Mouse (Mus musculus) stomach, embryonic 16.5 days (tissue): ENCODE results near the gene Bud31. TPM values are rescaled to one million over a fixed set of nuclear protein-coding genes. Genes with fewer than 3 reads are reported as not detected.

Experiments
- ATAC-seq: fragments of 200-750 bp; cut with Nextera tagmentation; 2 replicates; pipeline ENCODE4 v1.8.0; 2017; ENCODE audit warnings: moderate number of reproducible peaks, moderate TSS enrichment; ENCODE audit not compliant: insufficient read depth, low FRiP score
- H3K27ac ChIP-seq: fragments of 300-500 bp; sonication (generic); 2 replicates; pipeline ENCODE4 v1.5.1; 2014; ENCODE audit warnings: low read length
- H3K27me3 ChIP-seq: fragments of 300-500 bp; sonication (generic); 2 replicates; pipeline ENCODE4 v1.6.1; 2014; ENCODE audit warnings: low read length, control low read depth, mixed read lengths; ENCODE audit not compliant: control insufficient read depth, insufficient read depth
- H3K36me3 ChIP-seq: fragments of 300-500 bp; sonication (generic); 2 replicates; pipeline ENCODE4 v1.6.1; 2014; ENCODE audit warnings: low read length; ENCODE audit not compliant: control insufficient read depth, insufficient read depth
- H3K4me1 ChIP-seq: fragments of 300-500 bp; sonication (generic); 2 replicates; pipeline ENCODE4 v1.6.1; 2014; ENCODE audit warnings: low read length, control low read depth, mixed read lengths; ENCODE audit not compliant: control insufficient read depth, insufficient read depth
- H3K4me2 ChIP-seq: fragments of 300-500 bp; sonication (generic); 2 replicates; pipeline ENCODE4 v1.6.1; 2014; ENCODE audit warnings: low read depth, low read length, mixed read lengths
- H3K4me3 ChIP-seq: fragments of 300-500 bp; sonication (generic); replicated peaks from 2 replicates; pipeline ENCODE4 v1.5.1; 2014; ENCODE audit warnings: mild to moderate bottlenecking, low read length
- H3K9ac ChIP-seq: fragments of 300-500 bp; sonication (generic); 2 replicates; pipeline ENCODE4 v1.6.1; 2014; ENCODE audit warnings: low read length
- H3K9me3 ChIP-seq: fragments of 300-500 bp; sonication (generic); replicated peaks from 2 replicates; pipeline ENCODE4 v1.6.1; 2016; ENCODE audit warnings: low read length, control low read depth; ENCODE audit not compliant: control insufficient read depth
- WGBS: fragments of 180-500 bp; shearing (Covaris S2); extraction: QIAGEN DNeasy Blood & Tissue Kit; methylation state at CpG from one replicate; pipeline ENCODE4 v1.1.7; 2014; 5-methylcytosine and 5-hydroxymethylcytosine counted together
- polyA plus RNA-seq: library from polyadenylated mRNA; unstranded; fragments of >200 nt; fragmentation: Nextera tagmentation; extraction: Ambion mirVana; gene quantifications from 2 replicates; pipeline ENCODE4 v1.2.1, GENCODE M21; 2015

Bud31 gene
- polyA plus RNA-seq, 1 experiment from 2014 or later = 167 TPM

GRCm38 (mm10) chr5:145178461-145178980, 38.4 kb downstream of the Bud31 start:
- peaks cover 27% of the 10 kb centered on the region for H3K36me3 ChIP-seq
- 79% methylated on average over 18 of the region's 18 CpGs for WGBS
- ATAC-seq = no peak

GRCm38 (mm10) chr5:145185244-145185643, 45.1 kb downstream of the Bud31 start:
- Histone ChIP-seq H3K36me3 (peaks cover 36% of the 10 kb centered on the region), H3K4me1 (peaks cover 8% of the 10 kb centered on the region)
- 83% methylated on average over 2 of the region's 2 CpGs for WGBS

More at GRCm38 (mm10) chr5:145178461-145178980, 38.4 kb downstream of the Bud31 start:
- Histone ChIP-seq H3K9me3 (no peaks in the 10 kb centered on the region), H3K27ac (no peak overlapping the region), H3K9ac (no peak overlapping the region), H3K27me3 (no peaks in the 10 kb centered on the region), H3K4me2 (no peak overlapping the region), H3K4me1 (no peaks in the 10 kb centered on the region), H3K4me3 (no peak overlapping the region)

GRCm38 (mm10) chr5:145189416-145189815, 49.3 kb downstream of the Bud31 start:
- Histone ChIP-seq H3K27ac (no peak overlapping the region), H3K4me3 (no peak overlapping the region), H3K4me2 (peak overlapping the region; percentile 87; the same call in 1 of the 2 replicates), H3K36me3 (peaks cover 19% of the 10 kb centered on the region), H3K27me3 (no peaks in the 10 kb centered on the region), H3K9ac (no peak overlapping the region), H3K9me3 (no peaks in the 10 kb centered on the region), H3K4me1 (peaks cover 18% of the 10 kb centered on the region)
- no peak for ATAC-seq
- 91% methylated on average over 6 of the region's 6 CpGs for WGBS

More at GRCm38 (mm10) chr5:145185244-145185643, 45.1 kb downstream of the Bud31 start:
- Histone ChIP-seq H3K27ac (no peak overlapping the region), H3K27me3 (no peaks in the 10 kb centered on the region), H3K9ac (no peak overlapping the region), H3K4me2 (no peak overlapping the region), H3K9me3 (no peaks in the 10 kb centered on the region), H3K4me3 (no peak overlapping the region)
- ATAC-seq = no peak

- Histone ChIP-seq H3K4me2 (peak overlapping the region; percentile 87), H3K27me3 (no peaks in the 10 kb centered on the region), H3K36me3 (peaks cover 22% of the 10 kb centered on the region), H3K27ac (no peak overlapping the region), H3K9ac (peak overlapping the region; percentile 91), H3K4me3 (peak overlapping the region; percentile 72), H3K4me1 (peaks cover 18% of the 10 kb centered on the region), H3K9me3 (no peaks in the 10 kb centered on the region)
- 0 out of 2 replicates have a peak, but pooled peaks have one; percentile 7 for ATAC-seq
- WGBS = 34% methylated on average over 5 of the region's 5 CpGs
These were observed 50.2 kb downstream of the Bud31 start for GRCm38 (mm10) chr5:145190373-145190772.

- ATAC-seq = peak; percentile 94
- under 1% methylated on average over 41 of the region's 41 CpGs for WGBS
These were observed 51.0 kb downstream of the Bud31 start for GRCm38 (mm10) chr5:145190875-145191798.

GRCm38 (mm10) chr5:145191962-145192361, 51.8 kb downstream of the Bud31 start, which contains the start of gene Atp5j2:
TSS of gene Atp5j2 (minus strand) at chr5:145192062.
- Histone ChIP-seq H3K4me2 (peak within 1 kb of the TSS; percentile 87), H3K4me3 (peak within 1 kb of the TSS; percentile 72), H3K9me3 (no peaks in the 10 kb centered on the region), H3K27me3 (no peaks in the 10 kb centered on the region), H3K9ac (peak within 1 kb of the TSS; percentile 91), H3K36me3 (peaks cover 20% of the 10 kb centered on the region), H3K27ac (peak within 1 kb of the TSS; percentile 89), H3K4me1 (peaks cover 18% of the 10 kb centered on the region)
- WGBS = 91% methylated on average over 2 of the region's 2 CpGs
- ATAC-seq = no peak

More at GRCm38 (mm10) chr5:145190875-145191798, 51.0 kb downstream of the Bud31 start:
- Histone ChIP-seq H3K9me3 (no peaks in the 10 kb centered on the region), H3K4me3 (peak overlapping the region; percentile 72), H3K27me3 (no peaks in the 10 kb centered on the region), H3K9ac (peak overlapping the region; percentile 91), H3K4me2 (peak overlapping the region; percentile 87), H3K27ac (peak overlapping the region; percentile 89), H3K4me1 (peaks cover 18% of the 10 kb centered on the region), H3K36me3 (peaks cover 27% of the 10 kb centered on the region)

Other genes starting within 250 kb of the Bud31 start
- gene Smurf1, start 174.5 kb upstream of the Bud31 start, polyA plus RNA-seq = 7.0 and 7.7 TPM in 2 replicates
- not detected in 2 replicates for gene Gm4871, start 107.6 kb upstream of the Bud31 start, polyA plus RNA-seq
- not detected in 2 replicates for gene 1700018F24Rik, start 97.4 kb upstream of the Bud31 start, polyA plus RNA-seq
- gene Arpc1a, start 56.5 kb upstream of the Bud31 start, polyA plus RNA-seq = 148 and 155 TPM in 2 replicates
- gene Kpna7, start 56.3 kb upstream of the Bud31 start, polyA plus RNA-seq = 0.08 and 0.27 TPM in 2 replicates
- 381 and 399 TPM in 2 replicates for gene Arpc1b, start 26.1 kb upstream of the Bud31 start, polyA plus RNA-seq
- gene Pdap1, start 124 bp upstream of the Bud31 start, polyA plus RNA-seq = 77.8 and 81.4 TPM in 2 replicates
- gene Ptcd1, start 26.7 kb downstream of the Bud31 start, polyA plus RNA-seq = 15.1 and 17.4 TPM in 2 replicates
- gene Cpsf4, start 26.9 kb downstream of the Bud31 start, polyA plus RNA-seq = 35.2 and 36.3 TPM in 2 replicates
- gene Atp5j2, start 51.7 kb downstream of the Bud31 start, polyA plus RNA-seq = 705 and 758 TPM in 2 replicates
- gene Zkscan14, start 61.5 kb downstream of the Bud31 start, polyA plus RNA-seq = 8.5 and 9.3 TPM in 2 replicates
- gene Zkscan5, start 64.2 kb downstream of the Bud31 start, polyA plus RNA-seq = 11.1 and 11.3 TPM in 2 replicates
- 33.8 and 34.2 TPM in 2 replicates for gene Zfp655, start 91.4 kb downstream of the Bud31 start, polyA plus RNA-seq
- gene Zscan25, start 140.1 kb downstream of the Bud31 start, polyA plus RNA-seq = 0.21 and 0.36 TPM in 2 replicates
- not detected in 2 replicates for gene Cyp3a57, start 204.9 kb downstream of the Bud31 start, polyA plus RNA-seq